Mouse (Mus musculus) fat pad, adult 2 months (tissue): ENCODE results near the gene Selenon.

Experiments used
- DNase-seq: peaks from one replicate; pipeline ENCODE4 v3.0.0-alpha.2; 2011; ENCODE audit warnings: low read depth, low spot score; ENCODE audit errors: extremely low read depth

Gene Selenon

DNA sequence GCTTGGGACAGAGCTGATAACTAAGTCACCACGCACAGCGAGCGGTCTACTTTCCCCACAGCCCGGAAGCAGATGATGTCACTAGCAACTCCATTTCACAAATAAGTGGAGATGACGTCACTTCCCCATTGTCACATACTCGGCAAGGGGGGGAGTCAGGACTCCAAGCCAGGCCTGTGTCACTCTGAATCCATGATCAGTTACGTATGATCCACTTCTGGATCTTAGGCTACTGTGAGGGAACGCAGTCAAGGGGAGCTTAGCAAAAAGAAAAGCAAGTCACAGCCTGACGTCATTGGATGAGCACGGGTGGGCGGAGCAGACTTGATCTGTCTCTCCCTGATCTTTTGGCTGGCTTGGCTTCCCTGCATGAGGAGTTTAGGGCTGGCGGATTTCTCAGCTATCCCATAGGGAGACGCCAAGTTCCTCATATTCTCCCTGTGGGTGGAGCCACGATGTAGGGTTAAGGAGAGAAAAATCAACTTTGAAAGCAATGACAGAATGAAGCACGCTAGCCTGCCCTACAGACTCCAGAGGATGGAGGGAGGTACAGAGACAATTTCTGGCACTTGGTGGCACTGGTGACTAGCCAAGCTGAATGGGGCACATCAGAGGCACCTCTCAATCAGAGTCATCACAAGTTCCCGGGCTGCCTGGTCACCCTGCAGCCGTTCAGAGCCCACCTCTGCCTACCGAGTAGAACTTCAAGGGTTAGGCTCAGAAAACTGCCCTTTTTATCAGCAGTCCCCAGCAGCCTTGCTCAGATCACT, 3.6 kb downstream of the Selenon start:
- no peak for DNase-seq

DNA sequence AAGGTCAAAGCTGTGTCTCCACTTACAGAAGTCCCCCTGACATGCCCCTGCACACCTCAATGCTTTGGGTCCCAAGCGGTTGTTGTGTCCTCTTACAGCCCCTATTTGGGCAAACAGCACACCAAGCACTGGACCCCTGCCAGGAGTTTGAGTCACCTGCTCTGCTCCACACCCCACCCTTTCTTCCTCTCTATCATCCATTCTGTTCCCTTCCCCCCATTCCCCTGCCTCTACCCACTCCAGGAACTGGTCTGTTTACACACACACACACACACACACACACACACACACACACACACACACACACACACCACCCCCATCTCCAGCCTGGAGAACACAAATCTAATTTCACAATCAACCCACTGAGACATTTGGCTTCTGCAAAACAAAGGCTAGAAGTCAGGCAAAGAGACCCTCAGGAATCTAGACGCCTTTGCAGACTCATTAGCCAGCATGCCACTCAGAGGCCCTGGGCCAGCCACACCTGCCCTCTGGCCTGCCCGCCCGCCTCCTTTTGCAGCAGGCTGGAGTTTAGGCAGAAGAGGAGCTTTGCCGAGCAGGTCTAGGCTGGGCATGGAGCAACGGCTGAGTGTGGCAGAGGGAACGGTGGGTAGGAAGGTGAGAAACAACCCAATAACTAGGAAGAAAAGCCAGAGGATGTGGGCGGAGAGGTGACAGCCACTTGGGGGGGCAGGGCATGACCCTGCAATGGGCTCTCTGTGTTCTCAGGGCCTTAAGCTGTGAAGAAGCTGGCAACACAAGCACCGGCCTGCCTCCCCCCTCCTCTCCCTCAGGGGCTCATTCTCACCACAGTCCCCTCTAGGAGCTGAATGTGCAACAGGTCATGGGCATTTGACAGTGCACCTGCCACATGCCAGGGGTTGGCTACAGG, 4.9 kb downstream of the Selenon start:
- DNase-seq: no peak

DNA sequence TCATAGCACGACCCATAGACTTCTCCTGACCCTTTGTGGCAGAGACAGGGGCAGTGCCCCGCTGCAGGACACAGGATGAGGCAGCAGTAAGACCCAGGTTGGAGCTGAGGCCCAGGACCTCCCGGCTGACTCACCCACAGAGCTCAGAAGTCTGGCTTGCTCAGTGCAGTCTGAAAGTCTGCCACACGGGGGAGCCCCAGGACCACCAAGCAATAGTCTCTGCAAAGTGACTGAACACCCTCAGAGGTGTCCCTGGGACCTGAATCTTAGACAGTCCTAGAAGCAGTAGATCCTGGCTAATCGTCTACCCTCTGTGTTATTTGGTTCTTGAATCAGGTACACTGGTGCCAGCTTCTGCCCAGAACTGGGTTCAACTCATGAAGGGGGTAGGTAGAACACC, 8.7 kb downstream of the Selenon start:
- DNase-seq: no peak

DNA sequence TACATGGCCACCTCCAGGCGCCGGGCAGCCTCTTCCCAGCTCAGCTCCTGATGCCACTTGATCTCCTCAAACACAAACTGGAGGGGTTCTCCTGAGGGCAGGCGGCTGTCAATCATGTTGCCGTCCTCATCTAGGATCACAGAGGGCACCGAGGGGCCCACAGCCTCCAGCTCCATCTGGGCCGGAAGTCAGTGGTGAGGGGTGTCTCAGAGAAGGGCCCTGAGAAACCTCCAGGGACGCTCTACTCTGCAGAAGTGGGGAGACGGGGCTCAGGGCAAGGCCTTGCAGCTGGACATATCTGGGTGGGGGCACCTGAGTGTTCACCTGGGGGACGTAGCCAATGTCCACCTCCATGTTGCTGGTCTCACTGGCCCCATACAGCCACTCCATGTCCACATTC, 9.2 kb downstream of the Selenon start:
- no peak for DNase-seq

DNA sequence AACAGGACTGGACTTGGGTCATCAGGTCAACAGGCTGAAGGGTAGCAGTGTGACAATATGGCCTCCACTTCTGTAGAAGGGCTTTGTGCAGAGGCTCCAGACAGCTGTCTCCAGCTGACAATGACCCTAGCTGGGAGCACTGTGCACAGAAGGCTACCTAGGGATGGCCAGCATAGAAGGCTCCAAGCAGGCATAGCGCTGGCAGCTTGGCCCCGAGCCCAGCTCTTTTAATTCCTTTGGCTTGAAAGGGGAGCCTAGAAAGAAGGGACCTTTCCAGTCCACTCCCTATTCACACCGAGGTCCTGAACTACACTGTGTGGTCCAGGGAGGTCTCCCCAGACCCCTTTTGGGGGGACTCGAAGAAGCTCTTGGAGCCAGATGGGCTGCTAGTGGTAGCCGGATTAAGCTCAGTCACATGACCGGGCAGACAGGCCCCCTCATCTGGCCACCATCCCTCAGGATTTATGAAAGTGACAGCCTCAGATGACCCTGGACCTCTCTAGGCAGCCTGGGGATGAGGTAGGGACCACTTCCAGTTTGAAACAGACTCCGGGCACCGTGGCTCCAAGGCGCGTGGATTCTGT, 12.9 kb downstream of the Selenon start:
- no peak for DNase-seq

DNA sequence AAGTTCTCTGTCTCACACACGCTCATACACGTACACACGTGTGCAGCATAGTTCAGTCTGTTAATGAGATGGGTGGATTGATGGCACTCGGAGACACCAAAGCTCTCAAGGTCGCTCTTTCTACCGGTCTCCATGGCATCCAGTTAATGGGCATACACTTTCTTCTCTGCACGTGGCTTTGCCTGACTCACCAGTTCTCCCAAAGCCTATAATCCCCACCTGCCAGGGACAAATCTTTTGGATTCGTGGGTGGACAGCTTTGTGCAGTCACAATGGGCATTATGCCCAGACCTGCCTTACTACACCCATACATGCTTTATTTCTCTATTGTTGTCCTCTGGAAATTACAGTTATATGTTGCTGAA, 16.2 kb downstream of the Selenon start:
- peak; percentile 97 for DNase-seq

DNA sequence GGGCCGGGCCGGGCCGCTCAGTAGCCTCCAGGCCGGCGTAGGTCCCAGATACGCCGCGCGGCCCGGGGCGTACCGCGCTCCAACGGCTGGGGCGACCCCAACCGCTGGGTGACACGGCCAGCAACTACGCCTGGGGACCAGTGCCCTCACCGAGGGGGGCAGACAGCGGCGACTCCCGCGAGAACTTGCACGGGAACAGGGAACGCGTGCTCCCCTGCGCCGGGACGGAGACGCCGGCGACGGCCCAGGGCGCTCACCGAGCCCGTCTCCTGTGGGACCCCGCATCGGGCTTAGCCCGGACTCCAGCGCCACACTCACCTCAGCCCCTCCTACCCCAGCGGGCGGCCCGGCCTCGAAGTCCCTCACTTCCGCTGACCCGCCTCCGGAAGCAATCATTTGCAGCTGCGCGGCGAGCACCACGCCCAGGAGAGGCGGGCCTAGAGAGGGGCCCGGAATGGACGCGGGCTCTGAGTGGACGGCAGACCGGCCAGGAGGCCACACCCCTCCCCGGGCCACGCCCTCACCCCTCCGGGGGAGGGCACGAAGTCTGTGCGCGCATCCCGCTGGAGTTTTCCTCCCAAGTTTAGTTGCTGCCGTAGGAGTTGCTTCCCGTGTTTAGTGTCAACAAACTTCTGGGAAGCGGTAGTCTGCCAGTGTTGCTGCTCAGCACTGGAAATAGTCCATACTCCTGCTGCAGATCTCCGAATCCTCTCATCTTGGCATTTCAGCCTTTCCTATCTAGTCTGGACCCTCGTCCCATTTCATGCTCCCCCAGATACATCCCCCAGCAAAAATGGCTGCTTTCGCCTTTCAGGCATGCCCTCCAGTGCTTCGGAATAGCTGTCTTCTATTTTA, 16.8 kb downstream of the Selenon start, which contains the start of gene Mtfr1l:
Gene Mtfr1l, minus strand, starts transcription at position 456 of the 855 bp plus-strand sequence.
- peak; percentile 36 for DNase-seq

DNA sequence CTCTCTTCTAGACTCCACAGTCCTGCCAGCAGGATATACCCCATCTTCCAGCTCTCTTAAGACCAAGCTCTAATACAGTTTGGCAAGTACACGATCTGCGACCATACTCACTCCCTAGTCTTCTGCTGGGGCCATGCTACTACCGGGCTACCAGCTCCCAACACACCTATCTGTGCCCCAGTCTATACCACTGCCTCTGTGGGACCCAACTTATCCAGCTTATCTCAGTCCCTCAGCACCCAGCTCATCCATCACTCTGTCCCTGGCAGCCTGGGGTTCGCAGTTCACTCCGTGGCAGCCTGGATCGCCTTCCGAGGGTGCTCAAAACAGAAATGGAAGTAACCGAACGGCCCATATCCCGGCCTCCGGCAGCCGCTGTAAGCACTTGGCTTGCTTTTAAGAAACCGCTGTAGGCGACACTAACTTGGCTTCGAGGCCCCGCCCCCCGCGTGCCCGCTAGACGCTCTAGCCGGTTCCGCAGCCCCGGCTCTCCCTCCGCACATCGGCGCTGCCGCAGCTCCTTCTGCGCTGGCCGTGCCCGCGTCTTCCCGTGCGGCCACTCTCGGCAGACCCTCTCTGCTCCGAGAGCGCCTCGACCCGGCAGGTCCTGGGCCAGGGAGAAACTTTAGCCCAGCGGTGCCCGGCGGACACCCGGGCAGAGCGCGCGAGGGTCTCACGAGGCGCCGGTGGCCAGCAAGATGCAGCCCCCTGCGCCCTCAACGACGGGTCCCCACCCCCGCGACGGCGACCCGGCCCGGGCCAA, 17.7 kb downstream of the Selenon start:
- DNase-seq: no peak

DNA sequence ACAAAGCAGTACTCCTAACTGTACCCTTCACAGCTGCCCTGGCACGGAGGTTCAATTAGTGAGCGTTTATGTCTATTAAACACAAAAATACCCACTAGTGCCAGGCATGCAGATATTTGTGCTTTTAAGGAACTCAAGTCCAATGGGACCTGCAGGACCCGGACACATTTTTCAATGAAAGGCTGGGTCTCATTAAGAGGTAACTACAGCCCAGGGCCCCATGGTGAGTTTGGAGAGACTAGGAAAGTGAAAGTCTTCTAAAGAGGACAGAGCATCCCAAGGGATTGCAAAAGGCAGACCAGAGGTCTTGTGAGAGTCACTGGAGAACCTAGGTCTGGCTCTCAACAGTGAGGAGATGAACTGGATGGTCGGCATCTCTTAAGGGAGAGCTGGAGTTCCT, 18.5 kb downstream of the Selenon start:
- no peak for DNase-seq

DNA sequence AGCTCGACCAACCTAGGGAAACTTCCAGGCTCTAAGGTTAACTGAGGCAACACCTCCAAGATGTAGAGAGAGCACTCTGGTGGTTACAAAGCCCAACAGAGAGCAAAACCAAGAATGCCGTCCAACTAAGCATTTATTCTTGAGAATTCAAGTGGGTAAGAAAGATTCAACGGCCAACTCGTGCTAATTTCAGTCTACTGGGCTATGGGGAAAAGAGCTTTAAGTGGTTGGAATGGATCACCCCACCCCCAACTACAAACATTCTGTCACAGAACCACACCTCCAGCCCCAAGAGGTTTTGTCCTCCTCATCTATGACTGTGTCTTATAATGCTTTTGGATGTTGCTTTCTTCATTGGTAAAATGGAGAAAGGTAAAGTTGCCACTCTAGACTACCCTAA, 19.0 kb downstream of the Selenon start:
- no peak for DNase-seq

DNA sequence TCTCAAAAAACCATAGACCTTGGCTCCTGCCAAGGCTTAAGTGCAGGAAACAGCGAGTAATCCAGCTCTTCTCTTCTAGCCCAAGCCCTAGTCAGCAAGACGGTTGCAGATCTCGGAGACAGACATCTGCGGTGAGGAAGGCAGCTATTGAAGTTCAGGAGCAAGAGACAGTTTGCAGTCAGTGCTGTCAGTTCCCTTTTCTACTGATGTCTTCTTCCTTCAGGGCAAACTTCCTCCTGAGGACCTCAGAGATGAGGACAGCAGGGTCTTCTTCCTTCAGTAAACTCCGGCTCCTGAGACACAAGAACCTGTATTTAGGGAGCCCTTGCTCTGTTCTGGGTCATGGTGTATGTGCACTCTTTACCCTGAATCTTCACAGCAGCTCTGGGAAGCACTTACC, 25.7 kb downstream of the Selenon start:
- no peak for DNase-seq

DNA sequence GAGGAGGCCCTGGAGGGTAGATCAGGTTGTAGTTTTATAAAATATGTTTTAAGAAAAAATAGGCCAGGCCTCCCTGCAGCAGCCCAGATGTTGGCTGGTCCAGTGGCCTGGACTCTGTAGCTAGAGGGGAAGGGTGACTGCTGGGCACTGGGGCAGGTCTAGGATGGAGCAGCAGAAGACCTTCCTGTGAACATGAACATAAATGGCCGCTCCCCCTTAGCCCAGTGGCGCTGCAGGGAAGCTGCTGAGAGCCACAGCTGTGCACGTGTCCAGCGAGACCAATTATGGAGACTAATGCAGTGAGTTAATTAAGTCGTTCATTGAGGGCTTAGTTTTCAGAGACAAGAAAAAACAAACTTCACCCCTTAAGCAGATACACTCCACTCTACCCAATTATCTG, 26.2 kb downstream of the Selenon start:
- no peak for DNase-seq

DNA sequence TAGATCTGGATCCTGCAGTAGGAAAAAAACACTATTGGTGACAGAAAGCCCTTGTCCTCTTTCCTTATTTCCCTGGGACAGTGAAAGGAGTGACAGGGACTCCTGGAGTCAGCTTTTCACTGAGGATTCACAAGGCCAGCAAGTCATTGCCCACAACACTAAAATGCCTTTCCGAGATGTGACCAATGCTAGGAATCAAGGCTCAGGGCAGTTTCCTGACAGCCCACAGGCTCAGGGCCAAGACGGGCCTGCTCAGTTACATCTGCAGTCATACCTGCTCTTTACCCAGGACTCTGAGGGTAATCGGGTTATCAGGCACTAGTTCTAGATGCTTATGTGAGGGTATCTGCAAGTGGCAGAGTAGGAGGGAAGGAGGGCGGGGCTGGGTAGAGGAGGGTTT, 28.5 kb downstream of the Selenon start:
- no peak for DNase-seq

DNA sequence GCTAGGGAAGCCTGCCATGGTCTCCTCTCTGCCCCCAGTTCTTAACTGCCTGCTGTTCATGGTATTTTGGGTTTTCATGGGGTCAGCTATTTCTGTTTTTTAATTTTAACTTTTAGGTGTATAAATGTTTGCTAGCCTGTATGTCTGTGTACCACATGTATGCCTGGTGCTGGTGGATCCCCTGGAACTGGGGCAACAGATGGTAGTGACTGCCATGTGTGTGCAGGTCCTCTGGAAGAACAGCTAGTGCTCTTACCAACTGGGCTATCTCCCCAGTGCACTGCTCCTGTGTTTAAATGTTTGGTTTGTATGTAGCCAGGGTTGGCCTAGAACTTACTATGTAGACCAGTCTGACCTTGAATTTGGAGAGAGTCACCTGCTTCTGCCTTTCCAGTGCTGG, 32.7 kb downstream of the Selenon start:
- DNase-seq: no peak

DNA sequence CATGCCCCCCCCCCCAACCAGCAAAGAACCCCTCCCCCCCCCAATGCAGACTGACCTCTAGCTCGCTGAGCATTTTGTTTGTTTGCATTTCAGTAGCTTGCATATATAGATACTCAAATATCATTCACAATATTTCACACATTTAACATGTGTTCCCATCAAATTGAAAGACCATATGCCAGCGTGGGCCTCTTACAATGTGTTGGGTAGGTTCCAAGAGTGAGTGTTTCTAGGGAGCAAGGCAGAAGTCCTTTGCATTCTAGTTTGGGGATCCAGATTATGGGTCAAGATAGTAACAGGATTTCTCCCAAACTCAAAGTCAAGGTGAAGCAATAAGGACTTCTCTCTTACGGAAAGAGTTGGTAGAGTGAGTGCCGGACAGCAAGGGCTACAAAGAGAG, 33.4 kb downstream of the Selenon start:
- DNase-seq: no peak

DNA sequence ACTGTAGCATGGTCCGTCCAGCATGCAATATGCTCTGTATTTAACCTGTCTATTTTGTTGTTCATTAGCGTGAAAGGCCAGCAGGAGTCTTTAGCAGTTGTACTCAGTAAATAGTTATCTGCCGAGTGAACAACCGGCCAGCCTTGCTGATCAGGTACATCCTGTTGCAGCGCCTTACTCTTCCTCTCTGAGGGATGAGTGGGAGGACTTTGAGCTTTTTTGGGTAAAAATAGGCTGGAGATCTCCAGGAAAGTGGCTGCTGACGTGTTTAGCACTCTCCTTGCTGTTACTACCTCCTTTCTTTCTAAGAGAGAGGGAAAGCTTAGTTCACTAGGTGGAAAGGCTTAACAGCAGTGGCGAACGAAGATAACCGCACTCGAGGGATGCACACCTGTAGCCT, 34.2 kb downstream of the Selenon start:
- DNase-seq: no peak

DNA sequence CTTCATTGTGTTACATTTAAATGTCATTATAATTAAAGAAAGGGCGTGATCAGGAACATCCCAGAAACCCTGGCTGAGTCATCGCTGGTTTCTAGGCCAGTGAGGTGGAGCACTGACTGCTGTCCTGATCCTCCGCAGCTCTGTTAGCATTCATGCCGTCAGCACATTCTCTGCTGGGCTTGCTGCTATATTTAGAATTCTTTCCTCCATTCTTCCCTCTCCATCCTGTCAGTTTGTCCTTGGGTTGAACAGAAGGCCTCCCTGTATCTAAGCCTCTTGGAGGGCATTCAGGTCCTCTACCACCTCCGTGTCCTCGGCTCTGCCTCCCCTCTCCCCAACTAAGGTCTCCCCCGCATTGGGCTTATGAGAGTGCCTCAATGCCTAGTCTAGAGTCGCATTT, 35.0 kb downstream of the Selenon start:
- DNase-seq: no peak

DNA sequence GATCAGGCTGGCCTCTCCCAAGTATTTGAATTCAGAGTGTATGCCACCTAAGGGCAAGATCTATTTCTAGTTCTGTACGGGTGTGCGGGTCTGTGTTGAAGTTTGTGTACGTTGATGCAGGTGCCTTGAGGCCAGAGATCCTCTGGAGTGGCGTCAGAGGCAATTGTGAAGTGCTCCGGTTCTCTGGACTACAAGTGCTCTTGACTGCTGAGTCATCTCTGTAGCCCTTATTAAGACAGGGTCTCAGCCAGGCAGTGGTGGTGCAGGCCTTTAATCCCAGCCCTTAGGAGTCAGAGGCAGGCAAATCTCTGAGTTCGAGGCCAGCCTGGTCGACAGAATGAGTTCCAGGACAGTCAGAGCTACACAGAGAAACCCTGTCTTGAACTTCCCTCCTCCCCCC, 36.4 kb downstream of the Selenon start:
- no peak for DNase-seq

DNA sequence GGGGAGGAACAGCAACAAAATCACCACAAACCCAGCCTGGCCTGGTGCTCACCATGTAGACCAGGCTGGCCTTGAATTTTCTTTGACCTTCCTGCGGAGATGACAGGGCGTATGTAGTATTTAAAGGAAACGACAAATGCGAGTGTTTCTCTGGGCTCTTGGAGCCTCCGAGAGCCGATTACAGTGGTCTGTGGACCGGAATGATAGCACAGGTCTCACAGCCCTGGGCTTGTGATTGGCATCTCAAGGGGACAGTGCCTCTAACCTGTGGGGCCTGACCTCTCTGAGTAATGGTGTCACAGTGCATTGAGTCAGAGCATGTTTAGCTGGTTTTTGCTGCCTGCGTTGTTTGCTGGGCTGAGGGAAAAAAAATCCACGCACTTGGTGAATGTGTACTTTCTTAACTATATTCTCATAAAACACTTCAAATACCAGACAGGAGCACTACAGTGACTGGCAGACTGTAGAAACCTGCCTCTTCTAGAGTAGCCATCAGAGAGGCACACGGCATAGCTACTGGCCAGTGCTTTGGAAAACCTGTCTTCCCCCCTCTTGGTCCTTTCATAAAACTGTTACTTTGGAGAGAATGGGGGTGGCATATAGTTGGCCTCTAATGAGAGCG, 37.5 kb downstream of the Selenon start:
- DNase-seq: no peak

DNA sequence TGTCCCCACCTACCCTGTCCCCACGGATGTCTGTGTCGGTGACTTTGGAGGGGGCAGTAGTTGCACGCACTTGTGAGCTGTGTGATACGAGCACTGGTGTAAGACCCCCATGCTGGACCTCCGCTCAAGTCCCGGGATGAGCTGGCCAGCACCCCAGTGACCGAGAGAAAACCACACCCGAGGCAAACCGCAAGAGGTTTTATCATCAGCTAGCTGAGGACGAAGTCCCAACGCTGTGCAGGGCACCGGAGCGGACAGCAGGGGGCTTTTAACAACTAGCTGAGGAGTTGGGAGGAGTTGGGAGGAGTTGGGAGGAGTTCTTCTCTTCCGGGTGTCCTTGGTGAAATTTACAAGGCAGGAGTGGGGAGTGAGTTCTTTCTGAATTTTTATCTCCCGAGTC, 39.2 kb downstream of the Selenon start:
- no peak for DNase-seq
